Mouse (Mus musculus): ENCODE data around the gene Surf4.
A peak's percentile ranks its signal among the peaks of the same experiment; 100 is the strongest.

Surf4 gene

DNA sequence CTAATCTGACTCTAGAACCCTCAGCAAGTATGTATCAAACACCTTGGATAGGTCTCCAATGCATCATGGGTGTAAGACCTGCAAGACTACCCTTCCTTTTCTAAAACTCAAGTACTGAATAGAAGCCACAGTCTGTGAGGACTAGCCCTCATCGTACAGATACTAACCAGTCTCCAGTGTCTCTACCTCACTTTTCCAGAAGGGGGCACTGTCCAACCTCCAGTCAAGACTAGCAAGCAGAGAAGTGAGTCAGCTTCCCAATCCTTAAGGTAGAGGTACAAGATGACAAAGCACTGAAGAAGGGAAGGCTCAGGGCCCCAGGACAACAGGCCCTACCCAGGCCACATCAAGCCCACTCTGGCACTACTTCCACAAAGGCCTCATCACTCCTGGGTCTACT, 3.3 kb downstream of the Surf4 start:
- peak in 1 of 2 experiments; percentile 47 for DNase-seq (ENCODE audit: low spot score in 2 of 2)

DNA sequence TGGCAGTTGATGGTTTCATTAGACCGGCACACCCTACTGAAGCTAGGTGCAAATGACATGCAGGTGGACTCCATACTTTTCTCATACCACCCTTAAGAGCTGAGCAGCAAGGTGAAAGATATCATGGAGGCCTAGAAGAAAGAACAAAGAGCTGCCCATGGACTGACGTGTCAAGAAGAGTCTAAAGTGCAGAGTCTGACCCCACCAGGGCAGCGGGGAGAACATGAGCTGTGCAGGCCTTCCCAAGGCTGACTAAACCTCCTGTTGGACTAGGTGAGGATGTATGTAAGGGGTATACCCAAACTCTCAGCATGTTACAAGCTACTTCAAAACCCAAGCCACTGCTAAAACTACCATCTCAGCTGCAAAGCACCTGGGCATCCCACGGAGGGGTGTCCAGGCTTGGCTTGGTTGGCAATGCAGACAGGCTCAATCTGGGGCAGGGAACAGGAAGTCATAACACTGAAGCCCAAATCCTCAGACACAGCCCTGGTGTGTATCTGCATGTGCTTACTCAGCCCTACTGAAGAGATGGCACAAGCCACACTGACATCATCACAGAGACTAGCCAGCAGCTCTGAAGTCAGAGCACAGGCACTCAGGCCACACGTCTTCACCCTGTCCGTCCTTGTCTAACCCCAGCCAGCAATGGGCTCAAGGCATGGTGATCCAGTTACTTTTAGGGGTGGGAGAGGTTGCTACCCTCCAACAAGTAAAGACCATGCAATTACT, 5.8 kb downstream of the Surf4 start:
- no peak for DNase-seq (ENCODE audit: low spot score in 2 of 2)

DNA sequence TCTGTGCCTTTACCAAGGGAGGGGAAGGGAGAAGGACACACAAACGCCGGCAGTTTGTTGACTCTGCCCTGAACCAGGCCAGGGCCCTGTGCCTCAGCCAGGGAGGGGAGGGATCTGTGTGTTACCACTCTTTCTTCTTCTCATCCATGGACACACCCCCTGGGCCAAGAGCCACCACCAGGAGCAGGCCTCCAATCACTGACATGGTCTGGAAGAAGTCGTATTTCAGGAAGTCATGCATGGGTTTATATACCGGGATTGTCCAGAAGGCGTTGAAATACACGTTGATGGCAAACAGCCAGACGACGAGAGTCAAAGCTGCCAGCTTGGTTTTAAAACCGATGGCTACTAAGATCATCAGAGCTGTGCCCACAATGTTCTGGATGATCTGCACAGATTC, 11.9 kb downstream of the Surf4 start:
- no peak for DNase-seq (ENCODE audit: low spot score in 2 of 2)

DNA sequence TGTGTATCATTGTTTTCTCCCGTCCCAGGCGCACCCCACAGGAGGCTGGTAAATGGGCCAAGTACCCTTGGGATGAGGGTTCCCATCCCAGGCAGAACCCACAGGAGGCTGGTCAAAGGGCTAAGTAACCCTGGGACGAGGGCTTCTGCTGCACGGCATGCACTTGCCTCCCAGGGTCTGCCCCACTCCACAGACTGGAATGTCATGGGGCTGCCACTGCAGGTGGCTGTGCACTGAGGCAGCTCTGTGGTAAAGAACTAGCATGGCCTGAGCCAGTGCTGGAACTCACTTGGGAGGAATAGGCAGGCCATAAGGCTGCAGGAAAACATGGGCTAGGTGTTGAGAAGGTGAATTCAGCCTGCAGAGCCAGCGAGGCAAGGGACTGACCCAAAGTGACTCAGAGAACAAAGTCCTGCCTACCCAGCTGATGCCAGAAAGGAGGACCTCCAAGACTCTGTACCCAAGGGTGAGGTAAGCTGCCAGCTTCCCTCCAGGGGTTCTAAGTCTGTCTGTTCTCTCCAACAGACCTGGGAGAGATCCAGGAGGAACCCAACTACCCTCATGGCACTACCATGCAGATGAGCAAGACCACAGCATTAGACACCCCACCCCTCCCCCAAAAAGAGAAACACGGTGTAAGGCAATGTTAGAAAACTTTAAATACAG, 13.4 kb downstream of the Surf4 start:
- DNase-seq (ENCODE audit: low spot score in 2 of 2), result no peak

DNA sequence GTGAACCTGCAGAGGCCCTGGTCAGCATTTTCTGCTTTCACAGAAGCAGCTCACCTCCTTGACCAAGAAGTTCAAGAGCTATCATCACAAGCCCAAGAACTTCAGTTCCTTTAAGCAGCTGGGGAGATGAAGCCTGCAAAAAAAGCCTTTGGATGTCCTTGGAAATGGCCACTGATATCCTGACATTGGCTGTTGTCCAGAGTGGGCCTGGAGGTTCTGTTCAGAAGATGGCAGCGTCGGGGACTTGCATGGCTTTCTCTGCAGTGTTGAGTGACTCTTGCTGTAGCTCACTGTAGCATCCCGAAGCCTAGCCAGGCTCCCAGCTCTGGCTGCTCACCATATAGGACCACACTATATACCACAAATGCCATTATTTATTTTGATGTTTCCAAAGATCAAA, 14.0 kb downstream of the Surf4 start:
- no peak for DNase-seq (ENCODE audit: low spot score in 2 of 2)

DNA sequence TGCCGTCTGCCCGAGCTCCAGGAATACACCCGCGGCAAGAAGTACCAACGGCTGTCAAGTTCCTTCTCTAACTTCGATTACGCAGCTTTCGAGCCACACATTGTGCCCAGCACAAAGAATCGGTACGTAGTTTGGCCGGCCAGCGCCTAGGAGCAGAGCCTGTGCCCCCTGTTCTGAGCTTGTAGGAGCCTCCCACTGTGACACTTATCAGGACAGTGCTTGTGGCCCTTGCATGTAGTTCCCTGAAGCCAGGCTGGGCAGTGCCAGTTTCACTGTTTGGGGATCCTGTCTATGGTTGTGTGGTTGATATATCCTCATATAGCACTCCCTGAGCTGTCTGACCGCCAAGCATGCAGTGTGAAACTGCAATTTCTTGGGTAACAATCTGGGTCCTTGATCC, 17.0 kb downstream of the Surf4 start:
- DNase-seq (ENCODE audit: low spot score in 2 of 2), result no peak

DNA sequence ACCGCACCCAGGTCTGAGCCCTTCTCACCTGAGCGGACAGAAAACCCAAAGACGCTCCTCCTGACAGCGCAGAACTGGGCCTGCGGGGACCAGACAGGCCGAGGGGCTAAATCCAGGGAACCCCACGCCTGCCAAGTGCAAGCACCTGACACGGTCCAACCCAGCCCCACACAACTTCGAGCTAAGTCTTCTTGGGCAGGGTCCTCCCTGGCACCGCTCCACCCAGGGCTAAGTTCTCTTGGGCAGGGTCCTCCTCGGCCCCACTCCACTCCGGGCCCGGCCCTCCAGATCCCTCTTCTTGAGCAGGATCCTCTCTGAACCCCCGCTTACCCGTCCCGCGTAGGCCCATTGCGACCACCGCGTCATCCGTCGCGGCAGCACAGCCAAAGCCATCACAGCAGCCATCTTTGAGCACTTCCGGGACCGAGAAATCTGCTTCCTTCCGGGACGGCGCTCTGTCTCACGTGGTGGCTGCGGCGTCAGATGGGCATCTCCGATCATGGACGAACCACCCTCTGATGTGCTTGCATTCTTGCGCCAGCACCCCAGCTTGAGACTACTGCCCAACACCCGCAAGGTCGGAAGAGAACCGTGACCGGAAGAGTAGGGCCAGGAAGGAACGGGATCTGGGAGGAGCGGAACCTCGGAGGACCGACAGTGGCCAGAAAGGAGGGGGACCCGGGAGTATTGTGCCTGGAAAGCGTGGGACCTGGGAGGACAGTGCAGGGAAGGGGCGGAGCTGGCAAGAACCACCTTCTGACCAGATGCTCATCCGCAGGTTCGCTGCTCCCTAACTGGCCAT, 17.6 kb downstream of the Surf4 start, which contains the start of the genes Surf2 and Surf1:
Gene Surf2 (plus strand): TSS at position 441 of the 802 bp plus-strand sequence.
Gene Surf1 (minus strand): TSS at position 604 of the 802 bp plus-strand sequence.
- peak; percentile 69 to 74 for DNase-seq (ENCODE audit: low spot score in 2 of 2)

DNA sequence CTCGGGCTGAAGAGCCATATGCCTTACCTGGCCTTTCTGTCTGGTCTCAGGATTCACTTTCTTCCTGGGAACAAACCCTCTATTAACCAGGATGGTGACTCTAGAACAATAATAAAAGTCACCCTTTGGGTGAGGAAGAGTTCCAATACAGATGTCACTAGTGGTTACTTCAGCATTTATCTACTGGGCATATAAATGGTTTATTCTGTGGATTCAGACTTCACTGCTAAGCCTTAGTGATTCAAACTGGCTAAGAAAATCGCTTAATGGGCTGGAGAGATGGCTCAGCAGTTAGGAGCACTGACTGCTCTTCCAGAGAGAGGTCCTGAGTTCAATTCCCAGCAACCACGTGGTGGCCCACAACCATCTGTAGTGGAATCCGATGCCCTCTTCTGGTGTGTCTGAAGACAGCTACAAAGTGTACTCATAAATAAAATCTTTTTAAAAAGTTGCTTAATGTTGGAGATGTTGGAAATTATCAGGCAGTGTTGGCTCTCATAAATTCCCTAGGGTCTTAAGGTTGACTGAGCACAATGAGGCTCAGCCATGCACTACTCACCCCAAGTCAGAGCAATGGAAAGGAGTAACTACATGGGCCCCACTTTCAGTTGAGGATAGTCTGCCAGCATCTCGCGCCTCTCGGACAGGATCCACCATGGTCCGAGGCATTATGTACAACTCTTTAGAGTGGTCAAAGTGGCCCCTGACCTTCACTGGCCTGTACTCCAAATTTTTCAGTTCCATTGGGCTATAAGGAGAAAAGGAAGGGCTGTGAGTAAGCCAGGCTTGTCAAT, 19.4 kb downstream of the Surf4 start:
- no peak for DNase-seq (ENCODE audit: low spot score in 2 of 2)

DNA sequence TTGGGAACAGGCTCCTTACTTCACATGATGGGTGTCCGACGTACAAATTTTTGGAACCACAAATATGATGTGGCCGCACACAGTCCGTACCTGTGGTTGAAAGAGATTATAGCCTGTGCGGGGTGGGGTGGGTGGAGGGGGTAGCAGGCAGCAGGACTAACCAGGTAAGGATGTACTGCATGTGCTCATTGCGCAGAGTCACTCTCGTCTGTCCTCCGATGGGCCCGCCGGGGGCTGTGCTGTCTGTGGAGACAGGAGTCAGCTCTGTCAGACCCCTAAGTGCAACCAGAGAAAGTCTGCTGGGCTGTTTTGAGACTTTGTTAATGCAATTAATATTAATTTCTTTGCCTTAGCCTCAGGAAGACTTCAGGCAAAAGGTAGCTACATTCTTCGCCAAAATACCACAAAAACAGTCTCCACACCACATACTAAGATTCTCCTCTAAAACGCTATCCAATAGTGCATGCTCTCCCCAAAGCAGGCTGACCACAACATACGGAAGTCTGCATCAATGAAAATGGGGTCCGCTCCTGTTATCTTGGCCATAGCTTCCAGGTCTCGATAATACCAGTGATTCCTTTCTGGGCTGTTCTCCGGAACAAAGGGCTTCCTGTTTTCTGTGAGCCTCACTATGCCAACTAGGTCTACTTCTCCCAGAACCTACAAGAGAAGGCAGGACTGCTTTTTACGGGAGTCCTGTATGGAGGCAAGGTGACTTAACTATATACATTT, 20.1 kb downstream of the Surf4 start:
- no peak for DNase-seq (ENCODE audit: low spot score in 2 of 2)

DNA sequence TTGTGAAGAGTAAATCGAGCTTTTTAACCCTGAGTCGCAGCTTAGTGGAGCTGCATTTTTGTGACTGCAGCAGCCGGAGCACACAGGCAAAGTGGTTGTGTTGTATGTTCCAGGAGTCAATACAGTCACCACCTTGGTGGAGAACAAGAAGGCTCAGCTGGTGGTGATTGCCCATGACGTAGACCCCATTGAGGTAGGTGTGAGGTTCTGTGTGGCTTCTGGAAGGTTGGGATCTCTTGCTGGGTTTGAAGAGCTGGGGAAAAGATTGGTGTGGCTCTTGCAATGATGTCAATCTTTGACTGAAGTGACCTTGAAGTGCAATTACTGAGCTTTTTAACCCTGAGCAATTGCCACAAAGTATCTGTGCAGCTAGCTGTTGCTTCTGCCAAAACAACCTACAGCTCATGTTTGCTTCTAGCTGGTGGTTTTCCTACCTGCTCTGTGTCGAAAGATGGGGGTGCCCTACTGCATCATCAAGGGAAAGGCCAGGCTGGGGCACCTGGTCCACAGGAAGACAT, 21.4 kb downstream of the Surf4 start:
- DNase-seq (ENCODE audit: low spot score in 2 of 2), result no peak

DNA sequence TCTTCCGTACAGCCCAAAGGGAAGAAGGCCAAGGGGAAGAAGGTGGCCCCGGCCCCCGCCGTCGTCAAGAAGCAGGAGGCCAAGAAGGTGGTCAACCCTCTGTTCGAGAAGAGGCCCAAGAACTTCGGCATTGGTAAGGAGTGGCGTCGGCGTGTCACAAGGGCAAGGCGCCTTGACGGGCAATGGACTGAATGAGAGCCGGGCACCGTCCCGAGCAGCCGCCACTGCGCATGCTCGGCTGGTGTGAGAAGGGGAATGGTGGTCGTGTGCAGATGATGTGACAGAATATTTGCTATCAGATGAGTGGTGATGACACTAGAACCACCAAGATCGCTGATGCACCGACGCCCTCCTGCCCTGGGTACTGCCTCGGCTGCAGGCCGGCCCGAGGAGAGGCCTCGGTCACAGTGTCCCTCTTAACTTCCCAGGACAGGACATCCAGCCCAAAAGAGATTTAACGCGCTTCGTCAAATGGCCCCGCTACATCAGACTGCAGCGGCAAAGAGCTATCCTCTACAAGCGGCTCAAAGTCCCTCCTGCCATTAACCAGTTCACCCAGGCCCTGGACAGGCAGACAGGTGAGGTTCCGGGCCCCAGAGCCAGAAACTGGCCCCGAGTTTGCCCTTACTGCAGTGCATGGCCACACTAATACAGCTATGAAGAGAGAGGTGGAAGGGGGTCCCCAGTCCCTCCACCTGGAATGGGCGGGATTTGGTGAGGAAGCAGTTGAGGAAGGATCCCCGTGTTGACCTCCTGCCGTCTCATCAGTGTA, 22.5 kb downstream of the Surf4 start:
- no peak for DNase-seq (ENCODE audit: low spot score in 2 of 2)

DNA sequence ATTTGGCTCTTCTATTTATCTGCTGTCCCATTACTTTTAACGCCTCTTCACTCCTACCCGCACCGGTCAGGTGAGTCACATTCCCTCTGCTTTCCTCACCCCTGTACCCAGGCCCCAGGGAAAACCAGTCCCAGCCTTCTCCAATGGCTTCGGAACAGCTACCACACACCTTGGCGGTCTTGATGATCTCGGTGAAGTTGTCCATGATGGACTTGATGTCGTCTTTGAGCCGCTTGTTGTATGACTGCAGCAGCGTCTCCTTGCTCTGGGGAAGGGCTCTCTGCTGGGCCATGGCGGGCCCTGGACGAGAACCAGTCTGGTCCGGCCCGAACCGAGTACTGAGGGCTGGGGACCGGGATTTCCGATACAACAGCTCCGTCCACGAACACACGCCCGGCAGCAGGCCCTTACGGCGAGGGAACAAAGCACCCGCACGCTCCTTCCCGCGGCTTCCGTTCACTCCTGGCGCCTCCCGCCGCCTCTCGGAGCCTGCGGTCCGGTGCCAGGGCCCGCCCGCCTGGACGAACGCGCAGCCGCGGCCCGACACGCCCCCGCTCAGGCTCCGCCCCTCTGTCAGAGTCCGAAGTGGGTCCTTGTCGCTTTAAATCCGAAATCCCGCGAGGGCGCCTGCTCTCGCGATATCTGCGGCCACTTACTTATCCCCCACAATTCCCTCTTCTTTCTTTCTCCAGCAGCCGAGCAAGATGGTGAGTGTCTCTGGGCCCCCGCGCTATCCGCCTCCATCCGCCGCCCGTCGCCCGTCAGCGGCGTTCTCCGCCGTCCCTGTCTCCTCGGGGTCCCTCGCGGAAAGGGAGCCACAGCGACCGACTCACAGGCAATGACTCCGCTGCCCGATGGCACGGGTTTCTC, 23.4 kb downstream of the Surf4 start, which contains the start of the genes Med22 and Rpl7a:
Gene Med22 (minus strand): TSS at position 554 of the 870 bp plus-strand sequence.
Gene Rpl7a (plus strand): TSS at position 641 of the 870 bp plus-strand sequence.
- DNase-seq (ENCODE audit: low spot score in 2 of 2), result peak; percentile 99 to 100

DNA sequence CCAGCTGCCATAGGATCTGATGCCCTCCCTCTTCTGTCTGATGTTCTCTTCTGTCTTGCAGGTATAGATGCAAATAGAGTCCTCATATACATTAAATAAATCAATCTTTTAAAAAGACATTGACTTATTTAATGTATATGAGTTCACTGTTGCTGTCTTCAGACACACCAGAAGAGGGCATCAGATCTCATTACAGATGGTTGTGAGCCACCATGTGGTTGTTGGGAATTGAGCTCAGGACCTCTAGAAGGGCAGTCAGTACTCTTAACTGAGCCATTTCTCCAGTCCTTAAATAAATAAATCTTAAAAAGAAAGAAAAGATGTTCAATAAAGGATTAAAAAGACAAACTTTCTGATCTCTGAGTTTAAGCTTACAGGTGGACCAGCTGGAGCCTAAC, 24.3 kb downstream of the Surf4 start:
- DNase-seq (ENCODE audit: low spot score in 2 of 2), result no peak

DNA sequence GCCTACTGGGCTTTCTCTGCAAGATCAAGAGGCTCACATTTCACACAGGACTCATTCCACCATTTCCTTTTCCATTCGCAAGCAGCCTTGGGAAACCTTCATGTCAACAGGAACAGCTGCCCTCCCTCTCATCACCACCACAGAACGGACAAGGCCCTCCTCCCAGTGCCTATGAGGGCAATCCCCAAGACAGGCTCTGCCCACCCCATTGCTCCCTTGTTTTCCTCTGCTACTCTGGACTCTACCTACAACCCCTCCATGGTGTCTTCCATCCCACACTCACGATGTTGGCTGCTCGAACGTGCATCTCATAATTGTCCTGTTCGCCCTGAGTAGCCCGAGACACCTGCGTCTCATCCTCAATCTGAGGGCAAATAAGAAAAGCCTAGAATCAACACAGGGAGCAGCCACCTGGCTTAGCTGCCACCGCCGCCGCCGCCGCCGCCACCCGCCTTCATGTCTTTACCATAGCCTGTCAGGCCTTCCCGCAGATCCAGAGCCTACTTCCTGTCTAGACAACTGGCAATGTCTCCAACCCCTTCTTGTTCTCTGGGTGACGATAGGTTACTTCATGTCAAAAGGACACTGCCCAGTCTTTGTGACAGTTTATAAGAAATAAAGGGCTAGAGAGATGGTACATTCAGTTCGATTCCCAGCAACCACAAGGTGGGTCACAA, 24.9 kb downstream of the Surf4 start:
- no peak for DNase-seq (ENCODE audit: low spot score in 2 of 2)

DNA sequence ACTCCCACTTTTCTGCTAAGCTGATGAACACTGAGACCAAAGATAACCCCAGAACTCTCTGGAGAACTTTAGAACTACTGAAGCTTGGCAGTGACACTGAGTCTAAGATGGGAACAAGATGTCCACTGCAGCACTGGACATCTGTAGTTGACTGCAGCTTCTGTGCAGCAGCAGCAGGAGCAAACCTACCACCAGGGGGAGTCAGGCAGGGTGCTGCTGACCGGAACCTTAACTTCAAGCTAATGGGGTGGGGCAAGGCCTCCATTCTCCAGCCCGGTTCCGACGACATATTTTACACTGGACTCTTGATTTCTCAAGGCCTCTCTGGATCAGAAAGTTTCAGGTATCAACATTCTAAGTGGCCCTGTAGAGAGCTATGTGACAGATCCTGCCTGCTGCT, 26.6 kb downstream of the Surf4 start:
- DNase-seq (ENCODE audit: low spot score in 2 of 2), result no peak

DNA sequence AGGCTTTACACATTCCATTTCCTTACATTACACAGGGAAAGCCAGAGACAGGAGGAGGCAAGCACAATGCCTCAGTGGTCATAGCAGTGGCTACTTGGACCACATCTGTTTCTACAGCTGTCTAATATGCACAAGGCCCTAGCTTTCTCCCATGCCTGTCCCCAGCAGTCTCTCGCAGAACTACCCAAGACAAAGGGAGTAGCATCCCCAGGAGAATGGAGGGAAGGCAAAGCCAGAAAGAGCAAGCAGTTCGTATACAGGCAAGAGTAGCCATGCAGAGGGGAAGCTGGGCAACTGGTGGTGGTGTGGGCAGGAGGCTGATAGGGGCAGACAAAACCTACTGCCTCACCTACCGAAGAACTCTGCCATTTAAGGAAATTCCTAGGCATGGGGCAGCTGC, 27.3 kb downstream of the Surf4 start:
- no peak for DNase-seq (ENCODE audit: low spot score in 2 of 2)

DNA sequence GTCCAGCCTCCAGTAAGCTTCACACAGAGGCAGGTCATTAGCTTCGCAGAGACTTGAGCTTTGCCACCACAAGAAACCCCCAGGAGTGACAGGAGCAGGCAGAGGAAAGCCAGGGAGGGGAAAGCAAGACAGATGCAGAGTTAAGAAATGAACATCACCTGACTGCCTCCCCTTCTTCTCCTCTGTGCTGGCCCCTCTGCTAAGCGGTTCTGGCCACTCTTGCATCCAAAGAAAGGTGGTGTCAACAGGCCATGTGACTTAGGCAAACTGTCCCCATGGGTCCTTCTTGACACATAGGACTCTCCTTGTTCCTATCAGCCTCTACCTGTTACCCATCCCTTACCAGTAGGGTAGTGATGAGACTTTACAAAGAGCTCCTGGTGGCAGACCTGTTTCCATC, 27.8 kb downstream of the Surf4 start:
- no peak for DNase-seq (ENCODE audit: low spot score in 2 of 2)

DNA sequence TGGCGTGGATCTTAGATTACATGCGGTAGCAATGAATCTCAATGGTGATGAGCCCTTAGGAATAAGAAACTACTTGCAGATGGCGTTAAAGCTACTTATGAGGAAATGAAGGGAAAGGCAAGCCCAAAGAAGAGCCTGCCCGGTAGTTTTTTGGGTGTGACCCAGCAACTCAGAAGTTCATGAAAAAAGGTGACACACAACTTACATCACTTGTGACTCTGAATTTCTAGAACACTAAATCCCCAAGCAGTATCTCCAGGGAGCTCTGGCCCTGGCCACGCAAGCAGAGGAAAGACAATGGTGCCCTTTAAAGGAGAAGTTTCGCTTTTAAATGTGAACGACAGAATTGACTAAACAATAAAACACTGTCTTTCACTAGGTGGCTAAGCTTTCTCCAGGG, 30.4 kb downstream of the Surf4 start:
- DNase-seq (ENCODE audit: low spot score in 2 of 2), result no peak

Data from urinary bladder, adult 18-20 months (tissue).